Mouse (Mus musculus): Measurements from ENCODE around the gene Tnnt1.

- TF ChIP-seq CTCF (IDR thresholded peaks at IDR 0.05; ENCODE audit: low read depth) = no peak
- no peak for TF ChIP-seq EP300 (IDR thresholded peaks at IDR 0.05; ENCODE audit: low read depth)
These were observed 22.2 kb downstream of the Tnnt1 start for GRCm38 (mm10) chr7:4493991-4494390.

All from liver, embryonic 14.5 days (tissue).